Mouse (Mus musculus) cerebellum, adult 9-11 months (tissue): ENCODE results near the gene Crygd.
"Not testable (repeated sequence)": the region's sequence is repeated elsewhere in the genome, so short reads cannot be mapped to it uniquely, and the experiment has no call there.

Source experiments
- DNase-seq: peaks from one replicate; pipeline ENCODE4 v3.0.0; 2022

Crygd gene

DNA sequence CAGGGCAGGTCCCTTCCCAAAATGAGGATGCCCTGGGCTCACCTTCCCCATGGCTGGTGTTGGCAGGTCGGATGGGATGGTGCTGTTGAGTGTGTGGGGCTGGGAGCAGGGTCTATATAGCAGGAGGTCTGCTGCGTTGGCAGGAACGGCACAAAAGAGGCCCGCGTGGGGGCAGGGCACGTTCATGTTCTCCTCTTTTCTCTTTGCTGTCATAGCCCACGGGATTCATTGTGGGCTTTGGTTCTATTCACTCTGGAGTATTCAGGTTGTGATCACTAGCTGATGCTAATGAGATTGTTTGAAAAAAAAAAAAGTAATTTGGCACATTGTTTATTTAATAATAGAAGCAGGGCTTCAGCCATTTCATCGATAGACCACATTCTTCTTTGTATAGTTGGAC is at the start of gene Crygd:
Crygd (minus strand) TSS at position 101 of the 400 bp plus-strand sequence.
- DNase-seq: no peak

DNA sequence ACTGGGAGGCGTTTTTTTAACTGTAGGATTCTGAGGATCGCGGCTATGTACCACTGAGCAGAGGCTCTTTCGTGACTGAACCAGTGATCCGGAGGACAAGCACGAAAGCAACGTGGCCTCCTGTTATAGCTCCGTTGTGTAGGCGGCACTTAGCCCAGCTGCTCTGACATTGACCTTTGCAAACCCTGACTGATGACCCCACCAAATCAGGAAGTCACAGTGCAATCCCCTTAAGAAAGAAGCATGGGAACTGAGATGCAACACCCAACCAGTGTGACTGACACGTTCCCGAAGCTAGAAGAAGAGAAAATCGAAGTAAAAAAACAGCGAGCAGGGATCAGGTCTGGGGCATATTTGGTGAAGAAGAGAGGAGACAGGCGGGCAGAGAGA is 49.5 kb upstream of the Crygd start:
- no peak for DNase-seq

DNA sequence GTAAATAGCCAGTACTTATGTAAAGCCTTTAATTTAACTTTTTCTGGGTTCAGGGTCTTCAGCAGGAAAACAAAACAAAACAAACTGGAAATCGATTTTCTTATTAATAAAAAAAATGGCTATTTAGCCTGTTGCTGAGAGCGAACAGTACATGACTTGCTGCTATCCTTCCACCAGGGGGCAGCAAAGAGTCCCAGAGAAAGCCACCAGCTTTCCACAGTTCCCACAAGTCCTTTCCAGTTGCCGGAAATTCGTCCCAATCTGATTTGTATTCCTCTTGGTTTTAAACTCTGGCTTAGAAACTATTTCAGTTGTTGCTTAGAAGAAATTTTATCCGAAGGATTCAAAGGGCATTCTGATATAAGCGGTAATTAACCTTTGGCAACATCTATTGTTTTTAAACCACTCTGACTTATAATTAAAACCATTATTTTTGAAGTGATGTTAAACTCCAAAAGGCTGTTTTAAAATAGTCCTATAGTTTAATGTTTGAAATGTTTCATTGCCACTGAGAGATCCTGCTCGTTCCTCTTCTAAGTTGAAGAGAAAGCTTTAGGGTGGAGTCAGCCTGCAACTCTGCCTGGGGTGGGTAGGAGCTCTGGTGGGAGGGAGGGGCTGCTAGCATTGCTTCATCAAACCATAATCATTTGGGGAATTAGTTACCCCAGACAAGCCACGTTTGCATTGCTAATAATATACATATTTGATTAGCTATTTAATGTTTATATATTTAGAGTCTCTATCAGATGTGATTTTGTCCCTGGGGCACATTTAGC is 49.0 kb upstream of the Crygd start:
- DNase-seq: peak; percentile 44

DNA sequence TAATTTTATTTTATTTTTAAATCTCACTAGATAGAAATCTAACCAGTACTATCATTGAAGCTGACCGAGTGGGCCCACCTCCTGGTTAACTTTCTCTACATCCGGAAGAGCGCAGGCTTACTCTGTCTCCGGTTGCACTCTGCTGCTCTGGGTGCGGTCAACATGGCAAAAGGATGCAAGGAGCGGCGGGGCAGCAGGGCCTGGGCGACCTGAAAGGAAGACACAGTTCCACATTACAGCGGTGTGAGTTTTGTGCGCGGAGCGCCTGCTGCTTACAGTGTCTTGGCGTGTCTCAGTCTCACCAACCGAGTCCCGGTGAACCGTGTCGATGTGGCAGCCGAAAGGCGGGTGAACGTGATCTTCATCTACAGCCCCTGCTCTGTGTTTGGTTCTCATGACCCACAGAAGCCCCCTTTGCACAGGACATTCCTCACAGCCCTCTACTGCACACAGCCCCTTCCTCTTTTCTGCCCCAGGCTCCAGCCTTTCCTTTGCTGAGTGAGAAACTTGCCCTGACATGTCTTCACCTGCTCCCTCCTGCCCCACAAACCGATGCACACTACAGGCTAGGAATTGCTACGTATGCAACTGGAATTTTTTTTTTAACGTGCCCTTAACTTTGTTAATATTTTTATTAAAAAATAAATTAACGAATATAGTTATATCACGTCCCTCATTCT is 46.6 kb upstream of the Crygd start:
- no peak for DNase-seq

DNA sequence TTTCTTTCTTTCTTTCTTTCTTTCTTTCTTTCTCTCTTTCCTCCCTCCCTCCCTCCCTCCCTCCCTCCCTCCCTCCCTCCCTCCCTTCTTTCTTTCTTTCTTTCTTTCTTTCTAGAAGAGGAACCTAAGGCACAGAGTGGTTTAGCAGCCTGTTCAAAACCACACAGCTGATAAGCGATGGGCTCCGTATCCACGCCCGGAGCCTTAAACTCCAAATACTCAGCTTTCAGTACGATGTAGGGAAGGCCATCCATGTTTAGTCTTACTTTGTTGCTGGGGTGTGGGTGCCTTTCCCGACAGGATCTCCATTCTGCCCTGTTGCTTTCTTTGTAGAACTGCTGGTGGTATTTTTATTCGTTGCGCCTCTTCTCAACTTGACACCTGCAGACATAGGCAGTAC is 45.9 kb upstream of the Crygd start:
- DNase-seq: no peak

DNA sequence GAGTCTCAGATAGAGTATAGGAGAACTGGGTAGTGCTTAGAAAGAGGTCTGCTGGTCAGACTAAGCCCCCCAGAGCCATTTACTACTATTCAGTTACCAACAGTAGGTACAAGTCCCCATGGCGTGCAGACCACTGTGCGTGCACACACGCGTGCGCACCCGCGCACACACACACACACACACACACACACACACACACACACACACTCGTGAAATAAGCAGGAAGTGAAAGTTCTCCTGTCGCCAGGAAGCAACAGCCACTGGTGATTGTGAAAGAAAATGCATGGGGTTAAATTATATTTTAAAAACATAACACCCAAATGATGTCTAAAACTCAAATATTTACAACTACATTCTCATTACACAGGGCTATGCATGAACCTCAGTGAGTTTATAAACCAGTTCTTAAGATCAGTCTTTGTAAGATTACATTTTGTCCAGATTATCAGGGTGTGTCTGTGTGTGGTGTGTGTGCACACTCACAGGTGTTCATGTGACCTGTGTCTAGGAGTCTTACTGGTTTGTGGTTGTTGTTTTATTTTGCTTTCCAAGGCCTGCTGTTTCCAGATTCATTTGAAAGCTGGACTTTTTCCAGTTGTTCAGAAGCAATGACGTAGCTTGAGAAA is 44.5 kb upstream of the Crygd start:
- DNase-seq: no peak

DNA sequence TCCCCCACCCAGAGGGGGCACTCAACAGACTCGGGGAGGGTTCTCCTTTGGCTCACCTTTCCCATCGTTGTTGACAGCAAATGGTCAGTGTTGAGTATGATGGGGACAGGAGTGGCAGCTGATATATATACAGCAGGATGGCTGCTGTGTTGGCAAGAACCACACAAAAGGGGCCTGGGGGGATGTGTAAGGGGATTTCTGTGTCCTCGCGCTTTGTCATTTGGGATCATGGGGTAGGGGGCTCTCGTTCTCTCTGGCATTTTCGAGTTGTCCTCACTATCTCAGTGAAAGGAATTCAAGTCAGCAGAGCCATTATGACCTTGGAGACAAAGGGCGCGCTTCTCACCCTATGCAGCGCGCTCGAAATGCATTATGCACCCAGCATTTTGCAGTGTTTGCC is 40.0 kb upstream of the Crygd start, which contains the start of gene Cryga:
Cryga (minus strand) TSS at position 101 of the 400 bp plus-strand sequence.
- no peak for DNase-seq

DNA sequence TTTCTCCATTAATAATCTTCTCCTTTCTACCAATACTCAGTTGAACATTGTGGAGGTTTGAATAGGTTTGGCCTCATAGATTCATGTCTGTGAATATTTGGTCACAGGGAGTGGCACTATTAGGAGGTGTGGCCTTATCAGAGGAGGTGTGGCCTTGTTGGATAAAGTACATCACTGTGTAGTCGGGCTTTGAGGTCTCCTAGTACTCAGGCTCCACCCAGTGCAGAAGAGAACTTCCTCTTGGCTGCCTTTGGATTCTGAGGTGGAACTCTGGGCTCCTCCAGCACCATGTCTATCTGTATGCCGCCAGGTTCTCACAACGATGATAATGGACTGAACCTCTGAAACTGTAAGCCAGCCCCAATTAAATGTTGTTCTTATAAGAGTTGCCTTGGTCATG is 33.7 kb upstream of the Crygd start:
- no peak for DNase-seq

DNA sequence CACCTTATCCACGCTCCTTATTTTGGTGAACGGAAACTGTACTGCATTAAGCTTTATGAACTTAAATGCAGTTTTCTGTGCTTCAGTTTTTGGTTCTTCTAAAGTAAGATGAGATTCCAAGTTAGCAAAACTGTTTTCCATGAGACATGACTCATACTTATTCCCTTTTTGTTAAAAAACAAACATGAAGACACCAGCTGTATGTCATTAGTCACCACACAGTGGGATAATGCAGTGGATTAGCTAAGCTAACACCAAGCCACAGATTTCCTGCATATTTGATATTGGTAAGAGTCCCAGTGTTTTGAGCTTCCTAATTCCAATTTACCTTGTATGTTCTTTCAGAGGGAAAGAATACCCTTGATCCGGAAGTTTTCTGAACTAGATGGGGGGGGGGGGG is 28.3 kb upstream of the Crygd start:
- no peak for DNase-seq

DNA sequence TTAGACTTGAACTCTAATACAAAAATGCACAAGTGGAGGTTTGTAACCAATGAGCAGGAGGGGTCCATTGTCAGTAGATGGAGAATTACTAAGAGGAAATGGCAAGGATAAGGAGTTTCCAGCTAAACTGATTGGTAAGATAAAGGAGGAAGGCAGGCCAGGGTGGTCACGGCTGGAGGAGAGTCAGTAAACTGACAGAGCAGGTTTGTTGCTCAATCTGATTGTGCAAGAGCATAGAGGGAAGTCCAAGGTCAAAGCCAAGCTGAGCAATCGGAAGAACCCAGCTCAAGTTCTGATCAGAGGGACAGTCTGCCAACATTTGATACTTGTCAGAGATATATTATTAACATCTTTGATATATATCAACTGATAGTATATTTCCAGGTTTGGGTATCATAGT is 27.1 kb upstream of the Crygd start:
- DNase-seq: no peak

DNA sequence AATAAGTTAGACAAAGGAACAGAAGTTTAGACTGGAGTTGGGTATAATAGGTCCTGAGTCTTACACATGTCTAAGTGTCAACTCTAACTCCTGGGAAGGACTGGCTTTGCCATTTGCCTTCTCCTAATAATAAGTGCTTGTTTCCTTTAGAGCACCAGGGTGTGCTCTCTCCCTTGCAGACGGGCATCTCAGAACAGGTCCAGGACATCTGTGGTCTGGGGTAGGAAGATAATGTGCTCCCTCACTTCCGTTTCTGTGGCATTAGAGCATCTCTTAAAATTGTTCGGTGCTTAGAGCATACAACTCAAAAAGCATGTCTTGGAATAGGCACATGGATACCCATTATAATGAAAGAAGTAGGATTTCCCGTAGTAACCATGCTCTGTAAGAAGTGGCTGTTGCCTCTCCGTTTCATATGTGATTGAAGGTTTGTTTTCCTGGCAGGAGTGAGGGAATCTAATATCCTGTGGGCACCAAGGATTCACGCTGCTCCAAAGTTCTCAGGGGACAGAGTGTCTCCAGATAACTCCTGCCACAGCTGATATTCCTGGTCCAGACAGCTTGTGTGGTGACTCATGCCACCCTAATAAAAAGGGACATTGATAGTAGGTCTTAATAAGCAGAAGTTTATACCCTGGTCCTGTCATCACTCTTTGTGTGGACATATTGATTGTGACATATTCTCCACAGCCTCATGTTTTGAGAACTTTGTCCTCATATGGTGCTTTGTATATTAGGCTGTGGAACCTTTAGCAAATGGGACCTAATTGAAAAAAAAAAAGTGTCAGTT is 25.5 kb upstream of the Crygd start:
- DNase-seq: no peak

DNA sequence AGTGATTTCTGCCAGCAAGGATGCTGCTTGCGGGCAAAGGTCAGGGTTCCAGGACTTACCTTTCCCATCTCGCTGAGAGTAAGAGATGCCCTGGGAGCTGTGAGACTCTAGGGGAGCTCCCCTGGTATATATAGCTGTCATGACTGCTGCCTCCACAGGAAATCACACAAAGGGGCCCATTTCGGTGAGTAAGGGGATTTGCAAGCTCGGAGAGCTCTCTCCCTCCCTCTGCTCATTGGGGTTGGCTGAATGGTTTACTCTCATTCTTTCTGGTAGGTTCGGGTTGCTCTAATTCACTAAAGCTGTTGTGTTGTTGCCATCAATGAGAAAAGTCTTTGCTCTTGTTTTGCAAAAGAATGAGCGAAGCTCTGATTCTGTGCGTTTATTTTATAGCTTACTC is 18.9 kb upstream of the Crygd start, which contains the start of gene Crygb:
Crygb (minus strand) TSS at position 101 of the 400 bp plus-strand sequence.
- DNase-seq: no peak

DNA sequence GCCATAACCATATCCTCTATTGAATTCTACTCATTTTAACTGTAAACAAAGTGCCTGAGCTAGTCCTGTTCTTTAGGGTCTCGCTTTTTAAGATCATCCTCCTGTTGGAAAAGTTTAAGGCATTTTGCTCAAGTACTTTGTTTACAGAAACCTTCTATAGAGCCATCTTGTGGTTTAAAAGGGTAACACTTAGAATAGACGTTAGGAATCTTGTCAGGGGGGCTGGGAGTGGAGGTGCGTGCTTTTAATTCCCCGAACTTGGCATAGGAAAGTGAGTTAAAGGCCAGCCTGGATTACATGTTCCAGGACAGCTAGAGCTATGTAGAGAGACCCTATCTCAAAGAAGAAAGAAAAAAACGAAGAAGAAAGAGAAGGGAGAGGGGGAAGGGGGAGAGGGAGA is 12.4 kb upstream of the Crygd start:
- no peak for DNase-seq

DNA sequence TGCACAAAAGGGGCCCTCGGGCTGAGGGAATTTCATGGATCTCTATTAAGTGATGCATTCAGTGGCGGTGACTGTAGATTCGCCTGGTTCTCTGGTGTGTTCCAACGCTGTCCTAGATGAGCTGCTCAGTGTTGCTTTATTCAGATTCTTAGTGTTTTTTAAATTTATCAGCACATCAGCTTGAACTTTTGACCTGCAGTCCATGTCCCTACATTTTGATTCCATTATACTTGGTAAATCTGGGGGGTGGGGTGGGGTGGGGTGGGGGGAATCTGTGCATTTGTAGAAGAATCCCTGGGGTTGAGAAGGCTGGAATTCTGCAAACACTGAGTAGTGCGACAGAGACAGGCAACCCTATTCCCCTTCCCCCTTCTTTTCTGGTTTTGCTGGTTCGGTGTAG is 10.3 kb upstream of the Crygd start, which contains the start of gene Crygc:
Crygc (minus strand) TSS at position 101 of the 400 bp plus-strand sequence.
- no peak for DNase-seq

DNA sequence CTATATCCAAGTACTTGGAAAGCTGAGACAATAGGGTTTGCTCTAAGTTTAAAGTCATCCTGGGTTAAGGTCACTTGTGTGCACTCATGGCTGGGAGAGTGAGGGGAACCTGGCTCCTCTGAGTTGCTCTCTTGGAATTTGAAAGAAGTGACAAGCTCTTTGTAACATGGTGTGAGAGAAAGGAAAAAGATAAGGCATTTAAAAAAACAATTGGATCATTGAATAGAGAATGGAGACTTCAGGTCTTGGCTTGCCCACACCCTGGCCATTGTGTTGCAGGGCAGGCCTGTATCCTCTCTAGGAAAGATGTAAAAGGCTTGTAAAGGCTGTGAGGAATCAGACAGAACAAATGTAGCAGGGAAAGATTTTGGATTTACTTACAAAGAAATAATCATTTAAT is 4.6 kb upstream of the Crygd start:
- no peak for DNase-seq

DNA sequence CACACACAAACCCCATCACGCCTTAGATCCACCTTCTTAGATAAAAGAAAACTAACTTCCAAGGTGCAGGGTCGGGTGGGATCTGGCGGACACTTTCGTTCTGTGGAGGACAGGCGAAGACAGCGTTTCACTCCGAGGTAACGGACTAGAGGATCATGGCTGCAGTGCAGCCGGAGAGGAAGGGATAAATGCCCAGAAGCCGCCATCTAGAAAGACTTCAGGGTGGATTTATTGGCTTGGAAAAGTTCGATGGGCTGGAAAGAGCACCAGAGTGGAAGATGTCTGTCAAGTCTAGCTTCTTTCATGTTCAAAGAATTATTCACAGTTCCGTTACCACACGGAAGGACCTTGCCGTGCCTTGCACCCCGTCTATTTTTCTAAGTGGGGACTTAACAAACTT is 949 bp upstream of the Crygd start:
- no peak for DNase-seq

DNA sequence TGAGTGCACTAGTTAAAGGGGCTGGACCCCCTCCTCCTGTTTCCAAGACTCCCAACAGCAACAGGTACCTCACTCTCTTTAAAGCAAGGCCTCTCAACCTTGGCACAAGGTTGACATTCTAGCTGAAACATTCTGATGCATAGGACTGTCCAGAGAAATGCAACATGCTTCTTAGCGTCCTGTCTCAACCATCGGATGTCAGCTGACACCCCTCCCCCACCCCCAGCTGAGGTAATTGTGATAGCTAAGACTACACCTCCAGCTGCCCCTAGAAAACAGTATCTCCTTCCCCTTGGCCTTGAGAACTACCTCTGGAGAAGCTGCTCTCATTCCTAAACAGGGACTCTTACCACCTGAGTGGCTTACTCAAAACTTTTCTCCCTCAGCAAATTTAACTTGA is 11.1 kb downstream of the Crygd start:
- no peak for DNase-seq

DNA sequence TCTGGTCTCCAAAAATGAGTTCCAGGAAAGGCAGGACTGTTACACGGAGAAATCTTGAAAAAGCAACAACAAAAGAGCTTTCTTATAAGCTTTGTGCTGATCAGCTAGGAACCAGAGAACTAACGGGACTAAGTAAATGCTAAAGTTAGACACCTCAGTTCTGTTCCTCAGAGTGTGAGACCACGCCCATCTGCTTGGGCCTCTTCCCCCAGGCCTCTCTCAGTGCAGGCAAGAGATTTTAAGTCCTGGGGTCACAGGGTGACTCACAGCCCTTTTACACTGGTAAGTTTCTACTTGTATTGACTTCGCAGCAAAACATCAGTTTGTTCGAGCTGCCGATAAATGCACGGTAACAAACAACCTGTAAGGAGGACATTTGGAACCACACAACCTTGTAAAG is 11.6 kb downstream of the Crygd start:
- DNase-seq: no peak

DNA sequence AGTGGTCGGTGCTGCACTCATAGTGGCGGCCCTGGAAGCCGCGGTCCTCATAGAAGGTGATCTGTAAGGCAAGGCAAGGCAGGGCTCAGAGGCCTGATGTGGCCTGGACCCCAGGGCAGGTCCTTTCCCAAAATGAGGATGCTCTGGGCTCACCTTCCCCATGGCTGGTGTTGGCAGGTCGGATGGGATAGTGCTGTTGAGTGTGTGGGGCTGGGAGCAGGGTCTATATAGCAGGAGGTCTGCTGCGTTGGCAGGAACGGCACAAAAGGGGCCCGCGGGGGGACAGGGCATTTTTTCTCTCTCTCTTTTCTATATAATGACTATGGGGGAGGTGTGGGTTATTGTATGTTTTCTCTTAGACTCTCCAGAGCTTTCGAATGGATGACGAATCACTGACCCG is 12.3 kb downstream of the Crygd start, which contains the start of gene Cryge:
Cryge (minus strand) TSS at position 198 of the 400 bp plus-strand sequence.
- DNase-seq: not testable (repeated sequence)

DNA sequence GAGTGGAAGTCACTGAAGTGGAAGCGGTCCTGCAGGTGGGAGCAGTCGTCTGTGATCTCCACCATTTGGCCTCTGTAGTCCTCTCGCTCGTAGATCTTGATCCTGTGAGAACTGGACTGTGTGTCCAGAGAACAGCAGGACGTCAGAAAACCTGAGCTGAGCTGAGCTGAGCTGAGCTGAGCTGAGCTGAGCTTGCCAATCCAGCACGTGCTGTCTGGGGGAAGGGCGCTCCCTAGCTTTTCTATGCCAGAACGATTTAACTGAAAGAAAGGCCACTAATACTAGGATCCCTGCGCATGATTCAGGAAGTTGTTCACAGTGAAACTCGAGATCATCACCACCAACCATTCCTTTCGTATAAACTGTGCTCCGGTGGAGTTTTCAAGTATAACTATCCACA is 14.5 kb downstream of the Crygd start:
- DNase-seq: peak; percentile 6

DNA sequence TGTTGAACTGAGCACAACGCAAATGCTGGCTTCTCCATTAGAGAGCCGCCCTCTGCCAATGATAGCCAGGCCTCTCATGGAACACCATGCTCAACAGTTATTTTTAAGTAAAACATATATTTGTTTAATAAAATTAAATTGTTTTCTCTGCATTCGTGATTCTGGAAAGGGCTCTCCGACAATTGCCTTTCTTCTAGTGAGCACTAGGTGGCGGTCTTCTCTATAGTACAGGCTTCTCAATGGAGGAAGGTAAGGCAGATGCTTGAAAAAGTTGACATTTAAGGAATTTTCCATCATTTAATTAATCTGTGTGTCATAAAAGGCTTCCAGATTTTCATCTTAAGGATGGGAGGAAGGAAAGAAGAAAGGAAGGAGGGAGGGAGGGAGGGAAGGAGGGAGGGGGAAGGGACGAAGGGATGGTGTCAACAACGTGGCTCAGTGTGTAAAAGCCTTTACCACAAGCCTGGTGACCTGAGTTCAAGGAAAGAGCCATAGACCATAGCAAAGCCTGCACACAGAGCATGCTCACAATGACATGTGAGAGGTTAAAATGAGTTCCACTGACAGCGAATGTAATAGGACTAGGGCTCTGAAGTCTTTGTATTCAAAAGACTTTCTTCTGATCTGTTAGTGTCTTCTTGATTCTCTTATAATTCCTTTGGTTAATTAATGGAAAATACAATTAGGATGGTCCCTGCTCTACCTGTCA is 16.7 kb downstream of the Crygd start:
- DNase-seq: no peak

DNA sequence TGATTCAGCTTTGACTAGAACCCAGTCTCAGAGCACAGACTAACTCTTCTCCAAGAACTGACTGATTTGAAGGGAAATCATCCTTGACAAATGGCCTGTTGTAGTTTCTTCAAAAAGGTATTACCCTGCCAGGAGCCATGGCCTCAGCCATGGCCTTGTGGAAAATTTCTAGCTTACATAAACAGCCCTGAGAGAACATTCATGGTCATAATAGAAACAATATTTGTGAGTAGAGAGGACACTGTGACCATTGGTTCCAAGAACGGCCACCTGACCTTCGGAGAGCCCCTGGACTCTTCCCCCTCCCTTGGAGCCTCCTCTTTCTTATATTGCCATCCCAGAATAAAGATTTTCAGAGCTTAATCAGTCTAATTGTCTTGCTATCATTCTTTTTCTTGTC is 19.8 kb downstream of the Crygd start:
- no peak for DNase-seq
